Mouse (Mus musculus): Measurements from ENCODE around the gene Gm20517. TPM values are rescaled to one million over a fixed set of nuclear protein-coding genes. Genes with fewer than 3 reads are reported as not detected.
A peak's percentile ranks its signal among the peaks of the same experiment; 100 is the strongest.

Gm20517 gene
- total and polyA plus RNA-seq, 3 experiments: 1.9 to 2.9 TPM; not detected in 1

GRCm38 (mm10) chr17:47694503-47695336 is 83.3 kb downstream of the Gm20517 start, which contains the start of gene Prickle4 (continued):
- TF ChIP-seq RAD21 (IDR thresholded peaks at IDR 0.05; ENCODE audit: low read depth, low read length) (peak; percentile 63), ZMIZ1 (IDR thresholded peaks at IDR 0.05; ENCODE audit: low read depth, low read length) (no peak), GATA1 (IDR thresholded peaks at IDR 0.05; ENCODE audit: low read depth, low read length) (no peak), CHD1 (IDR thresholded peaks at IDR 0.05; ENCODE audit: low read depth, low read length) (no peak)

DNA sequence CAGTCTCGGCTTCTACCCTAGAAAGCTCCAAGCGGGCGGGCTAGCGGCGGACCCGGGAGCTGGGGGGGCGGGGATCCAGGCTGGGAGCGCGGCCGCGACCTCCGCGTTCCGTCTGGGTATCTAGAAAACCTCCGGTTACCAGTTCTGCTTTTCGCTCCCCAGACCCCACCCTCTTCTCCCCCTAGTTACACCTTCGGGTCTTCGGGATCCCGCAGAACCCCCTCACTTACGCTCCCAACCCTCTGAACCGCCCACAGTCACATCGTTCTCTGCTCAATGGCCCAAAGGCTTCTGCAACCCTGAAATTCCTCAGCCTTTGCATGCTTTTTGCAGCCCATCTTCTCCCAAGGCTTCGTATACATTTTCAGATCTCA is 83.9 kb downstream of the Gm20517 start:
- no peaks in the 10 kb centered on the region; the same call in 1 of the 2 replicates for H3K79me2 ChIP-seq (ENCODE audit: control insufficient read depth, insufficient read depth, low read length, poor library complexity)
- peak; percentile 62 for DNase-seq (ENCODE audit: low read depth, low spot score)
- 0 out of 4 replicates have a peak, but pooled peaks cover 0 to 2% of the 10 kb centered on the region in 2 experiments for H3K36me3 ChIP-seq (ENCODE audit: control insufficient read depth in 1 of 2, insufficient read depth in 2 of 2, low read length in 2 of 2)
- H3K4me3 ChIP-seq (ENCODE audit: control insufficient read depth in 1 of 2, insufficient read depth in 1 of 2, low read depth in 2 of 2, low read length in 2 of 2): peak overlapping the region; percentile 53 to 62
- no peaks in the 10 kb centered on the region for H3K9me3 ChIP-seq (replicated peaks; ENCODE audit: insufficient read depth, low read length)
- no peak overlapping the region for H3K27ac ChIP-seq (ENCODE audit: control insufficient read depth, low read depth, low read length)
- H3K9ac ChIP-seq (ENCODE audit: control insufficient read depth, low read depth, low read length, poor library complexity, severe bottlenecking): peak overlapping the region; percentile 84
- TF ChIP-seq SIN3A (IDR thresholded peaks at IDR 0.05; ENCODE audit: low read length) (peak; percentile 13; the same call in 1 of the 2 replicates), CTCF (IDR thresholded peaks at IDR 0.05 in 2 of 3, conservative IDR thresholded peaks at IDR 0.05 in 1 of 3; ENCODE audit: control insufficient read depth in 1 of 3, insufficient read depth in 1 of 3, low read depth in 2 of 3, low read length in 3 of 3, poor library complexity in 1 of 3, severe bottlenecking in 1 of 3) (no peak), MAX (IDR thresholded peaks at IDR 0.05; ENCODE audit: low read length) (no peak), BHLHE40 (IDR thresholded peaks at IDR 0.05; ENCODE audit: borderline replicate concordance, low read depth, low read length) (no peak), CHD1 (IDR thresholded peaks at IDR 0.05; ENCODE audit: low read depth, low read length) (no peak)
- no peaks in the 10 kb centered on the region for H3K27me3 ChIP-seq (ENCODE audit: control insufficient read depth in 1 of 2, insufficient read depth in 2 of 2, low read length in 2 of 2)
- peaks cover 0 to 10% of the 10 kb centered on the region in 2 experiments; a peak in 2 of 4 replicates for H3K4me1 ChIP-seq (ENCODE audit: control insufficient read depth in 1 of 2, insufficient read depth in 2 of 2, low read length in 2 of 2)

GRCm38 (mm10) chr17:47698156-47698555 is 86.8 kb downstream of the Gm20517 start:
- Histone ChIP-seq H3K27me3 (ENCODE audit: control insufficient read depth in 1 of 2, insufficient read depth in 2 of 2, low read length in 2 of 2) (no peaks in the 10 kb centered on the region), H3K4me3 (ENCODE audit: control insufficient read depth in 1 of 2, insufficient read depth in 1 of 2, low read depth in 2 of 2, low read length in 2 of 2) (no peak overlapping the region), H3K79me2 (ENCODE audit: control insufficient read depth, insufficient read depth, low read length, poor library complexity) (no peaks in the 10 kb centered on the region; the same call in 1 of the 2 replicates), H3K4me1 (ENCODE audit: control insufficient read depth in 1 of 2, insufficient read depth in 2 of 2, low read length in 2 of 2) (peaks cover 0 to 10% of the 10 kb centered on the region in 2 experiments; a peak in 2 of 4 replicates), H3K9me3 (replicated peaks; ENCODE audit: insufficient read depth, low read length) (no peaks in the 10 kb centered on the region), H3K27ac (ENCODE audit: control insufficient read depth, low read depth, low read length) (no peak overlapping the region), H3K9ac (ENCODE audit: control insufficient read depth, low read depth, low read length, poor library complexity, severe bottlenecking) (no peak overlapping the region), H3K36me3 (ENCODE audit: control insufficient read depth in 1 of 2, insufficient read depth in 2 of 2, low read length in 2 of 2) (0 out of 4 replicates have a peak, but pooled peaks cover 0 to 2% of the 10 kb centered on the region in 2 experiments)
- no peak for TF ChIP-seq TCF12 (IDR thresholded peaks at IDR 0.05; ENCODE audit: low read depth, low read length)
- TF ChIP-seq TAL1 (IDR thresholded peaks at IDR 0.05; ENCODE audit: low read length): no peak
- TF ChIP-seq SIN3A (IDR thresholded peaks at IDR 0.05; ENCODE audit: low read length): no peak
- no peak for DNase-seq (ENCODE audit: low read depth, low spot score)

GRCm38 (mm10) chr17:47699055-47699454 is 87.7 kb downstream of the Gm20517 start:
- H3K4me3 ChIP-seq (ENCODE audit: control insufficient read depth in 1 of 2, insufficient read depth in 1 of 2, low read depth in 2 of 2, low read length in 2 of 2): no peak overlapping the region
- H3K9me3 ChIP-seq (replicated peaks; ENCODE audit: insufficient read depth, low read length): no peaks in the 10 kb centered on the region
- no peak overlapping the region for H3K9ac ChIP-seq (ENCODE audit: control insufficient read depth, low read depth, low read length, poor library complexity, severe bottlenecking)
- H3K27me3 ChIP-seq (ENCODE audit: control insufficient read depth in 1 of 2, insufficient read depth in 2 of 2, low read length in 2 of 2): no peaks in the 10 kb centered on the region
- no peak overlapping the region for H3K27ac ChIP-seq (ENCODE audit: control insufficient read depth, low read depth, low read length)
- no peak for DNase-seq (ENCODE audit: low read depth, low spot score)
- H3K79me2 ChIP-seq (ENCODE audit: control insufficient read depth, insufficient read depth, low read length, poor library complexity): no peaks in the 10 kb centered on the region; the same call in 1 of the 2 replicates
- H3K36me3 ChIP-seq (ENCODE audit: control insufficient read depth in 1 of 2, insufficient read depth in 2 of 2, low read length in 2 of 2): 0 out of 4 replicates have a peak, but pooled peaks cover 0 to 2% of the 10 kb centered on the region in 2 experiments
- peaks cover 0 to 9% of the 10 kb centered on the region in 2 experiments; a peak in 2 of 4 replicates for H3K4me1 ChIP-seq (ENCODE audit: control insufficient read depth in 1 of 2, insufficient read depth in 2 of 2, low read length in 2 of 2)
- TF ChIP-seq CHD2 (IDR thresholded peaks at IDR 0.05; ENCODE audit: low read length): no peak
- no peak for TF ChIP-seq HCFC1 (IDR thresholded peaks at IDR 0.05; ENCODE audit: low read depth, low read length)
- TF ChIP-seq ETS1 (IDR thresholded peaks at IDR 0.05; ENCODE audit: low read depth, low read length): no peak
- no peak for TF ChIP-seq CTCF (IDR thresholded peaks at IDR 0.05 in 2 of 3, conservative IDR thresholded peaks at IDR 0.05 in 1 of 3; ENCODE audit: control insufficient read depth in 1 of 3, insufficient read depth in 1 of 3, low read depth in 2 of 3, low read length in 3 of 3, poor library complexity in 1 of 3, severe bottlenecking in 1 of 3)
- no peak for TF ChIP-seq POLR2A (IDR thresholded peaks at IDR 0.05; ENCODE audit: control insufficient read depth in 1 of 2, insufficient read depth in 1 of 2, low read depth in 1 of 2, low read length in 2 of 2, poor library complexity in 1 of 2)
- no peak for TF ChIP-seq BHLHE40 (IDR thresholded peaks at IDR 0.05; ENCODE audit: borderline replicate concordance, low read depth, low read length)
- TF ChIP-seq ZKSCAN1 (IDR thresholded peaks at IDR 0.05; ENCODE audit: low read depth, low read length): no peak
- TF ChIP-seq EP300 (IDR thresholded peaks at IDR 0.05; ENCODE audit: low read depth in 1 of 2, low read length in 2 of 2): no peak
- TF ChIP-seq NRF1 (IDR thresholded peaks at IDR 0.05; ENCODE audit: insufficient read depth, low read depth, low read length, poor library complexity, severe bottlenecking): no peak
- no peak for TF ChIP-seq ZMIZ1 (IDR thresholded peaks at IDR 0.05; ENCODE audit: low read depth, low read length)
- TF ChIP-seq SMC3 (IDR thresholded peaks at IDR 0.05; ENCODE audit: low read depth, low read length): no peak
- TF ChIP-seq MAX (IDR thresholded peaks at IDR 0.05; ENCODE audit: low read length): no peak
- TF ChIP-seq TAL1 (IDR thresholded peaks at IDR 0.05; ENCODE audit: low read length): no peak
- no peak for TF ChIP-seq E2F4 (IDR thresholded peaks at IDR 0.05; ENCODE audit: borderline replicate concordance, low read depth, low read length)
- TF ChIP-seq UBTF (IDR thresholded peaks at IDR 0.05; ENCODE audit: borderline replicate concordance, insufficient read depth, low read depth, low read length): no peak
- no peak for TF ChIP-seq GATA1 (IDR thresholded peaks at IDR 0.05; ENCODE audit: low read depth, low read length)
